Mouse (Mus musculus) kidney, embryonic 16.5 days (tissue): ENCODE measurements around the gene Olfr1340. TPM values are rescaled to one million over a fixed set of nuclear protein-coding genes. Genes with fewer than 3 reads are reported as not detected.

ENCODE experiments used
- ATAC-seq: fragments of 200-750 bp; cut with Nextera tagmentation; 2 replicates; pipeline ENCODE4 v1.8.0; 2017; ENCODE audit warnings: moderate TSS enrichment; ENCODE audit not compliant: low FRiP score, low TSS enrichment
- H3K27ac ChIP-seq: fragments of 300-500 bp; sonication (generic); 2 replicates; pipeline ENCODE4 v1.5.1; 2014; ENCODE audit warnings: low read length
- H3K27me3 ChIP-seq: fragments of 300-500 bp; sonication (generic); 2 replicates; pipeline ENCODE4 v1.6.1; 2014; ENCODE audit warnings: low read length, control low read depth, mixed read lengths; ENCODE audit not compliant: insufficient read depth
- H3K36me3 ChIP-seq: fragments of 300-500 bp; sonication (generic); 2 replicates; pipeline ENCODE4 v1.6.1; 2014; ENCODE audit warnings: low read length, control low read depth, mixed read lengths; ENCODE audit not compliant: insufficient read depth
- H3K4me1 ChIP-seq: fragments of 300-500 bp; sonication (generic); 2 replicates; pipeline ENCODE4 v1.6.1; 2014; ENCODE audit warnings: low read length, control low read depth, mixed read lengths; ENCODE audit not compliant: insufficient read depth
- H3K4me2 ChIP-seq: fragments of 300-500 bp; sonication (generic); replicated peaks from 2 replicates; pipeline ENCODE4 v1.6.1; 2014; ENCODE audit warnings: low read depth, low read length
- H3K4me3 ChIP-seq: fragments of 300-500 bp; sonication (generic); 2 replicates; pipeline ENCODE4 v1.5.1; 2014; ENCODE audit warnings: mild to moderate bottlenecking, low read length
- H3K9ac ChIP-seq: fragments of 300-500 bp; sonication (generic); replicated peaks from 2 replicates; pipeline ENCODE4 v1.6.1; 2014; ENCODE audit warnings: low read length
- H3K9me3 ChIP-seq: fragments of 300-500 bp; sonication (generic); 2 replicates; pipeline ENCODE4 v1.6.1; 2016; ENCODE audit warnings: low read length, control low read depth
- WGBS: fragments of 180-500 bp; shearing (Covaris S2); extraction: QIAGEN DNeasy Blood & Tissue Kit; methylation state at CpG from one replicate; pipeline ENCODE4 v1.1.7; 2014; 5-methylcytosine and 5-hydroxymethylcytosine counted together
- polyA plus RNA-seq: library from polyadenylated mRNA; unstranded; fragments of >200 nt; fragmentation: Nextera tagmentation; extraction: Ambion mirVana; gene quantifications from 2 replicates; pipeline ENCODE4 v1.2.1, GENCODE M21; 2015

The Olfr1340 gene
- polyA plus RNA-seq, 1 experiment from 2014 or later, result not detected

DNA sequence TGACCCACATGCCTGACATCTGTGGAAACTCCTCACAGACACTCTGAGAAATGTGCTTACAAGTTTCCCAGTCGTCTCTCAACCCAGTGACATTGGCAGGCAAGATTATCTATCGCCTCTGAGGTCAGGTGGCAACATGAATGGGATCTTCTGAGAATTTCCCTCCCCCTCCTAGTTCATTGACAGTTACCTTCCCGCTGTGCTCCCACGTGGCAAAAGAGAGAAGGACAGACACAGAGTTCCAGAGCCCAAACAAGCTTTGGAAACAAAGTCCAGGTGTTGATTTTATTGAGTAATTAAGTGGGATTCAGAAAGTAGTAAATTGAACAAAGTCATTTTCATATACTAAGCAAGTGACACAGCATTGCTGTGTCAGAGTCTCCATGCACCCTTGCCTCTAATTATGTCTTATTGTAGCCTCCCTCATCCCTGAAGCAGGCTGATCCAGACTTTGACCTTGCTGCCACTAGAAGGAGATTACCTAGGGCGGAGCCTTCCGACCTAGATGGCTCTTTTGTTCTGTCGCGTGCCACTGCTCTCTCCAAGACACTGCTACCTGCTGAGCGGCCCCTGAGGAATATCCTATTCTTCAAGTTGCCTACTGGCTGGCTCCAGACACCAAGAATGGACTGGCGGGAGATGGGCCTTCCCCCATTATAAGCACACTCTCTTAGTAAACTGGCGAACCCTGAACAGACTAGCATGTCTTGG is 21.2 kb downstream of the Olfr1340 start:
- Histone ChIP-seq H3K4me2 (no peak overlapping the region), H3K27ac (no peak overlapping the region), H3K9ac (no peak overlapping the region), H3K36me3 (no peaks in the 10 kb centered on the region), H3K4me3 (no peak overlapping the region), H3K9me3 (peaks cover under 1% of the 10 kb centered on the region; the same call in 1 of the 2 replicates), H3K4me1 (no peaks in the 10 kb centered on the region), H3K27me3 (peaks cover 18% of the 10 kb centered on the region)
- WGBS, result 9% methylated on average over 11 of the region's 11 CpGs
- no peak for ATAC-seq

DNA sequence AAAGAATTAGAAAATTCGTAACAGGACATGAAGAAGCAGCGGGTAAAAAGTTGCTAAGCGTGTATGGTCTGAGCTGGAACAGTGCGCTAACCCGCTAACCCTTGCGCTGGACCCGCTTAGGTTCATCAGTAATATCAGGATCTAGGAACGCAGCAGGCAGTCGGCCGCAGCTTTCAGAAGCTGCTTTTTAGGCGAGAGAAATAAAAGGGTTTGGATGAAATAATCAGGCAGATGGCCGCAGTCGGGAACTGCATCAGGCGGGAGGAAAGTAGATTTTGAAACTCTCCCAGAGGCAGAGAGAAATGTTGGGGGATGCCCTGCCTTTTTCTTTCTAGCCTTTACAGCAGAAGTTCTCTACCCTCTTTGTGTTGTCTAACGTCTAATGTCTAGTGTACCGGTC is 21.9 kb downstream of the Olfr1340 start:
- H3K36me3 ChIP-seq, result no peaks in the 10 kb centered on the region
- no peak overlapping the region for H3K9ac ChIP-seq
- H3K9me3 ChIP-seq, result peaks cover 6% of the 10 kb centered on the region; the same call in 1 of the 2 replicates
- 9% methylated on average over 16 of the region's 16 CpGs for WGBS
- no peak for ATAC-seq
- H3K27me3 ChIP-seq, result peaks cover 18% of the 10 kb centered on the region
- H3K4me3 ChIP-seq, result no peak overlapping the region
- H3K27ac ChIP-seq, result no peak overlapping the region
- H3K4me1 ChIP-seq, result no peaks in the 10 kb centered on the region
- H3K4me2 ChIP-seq, result no peak overlapping the region

DNA sequence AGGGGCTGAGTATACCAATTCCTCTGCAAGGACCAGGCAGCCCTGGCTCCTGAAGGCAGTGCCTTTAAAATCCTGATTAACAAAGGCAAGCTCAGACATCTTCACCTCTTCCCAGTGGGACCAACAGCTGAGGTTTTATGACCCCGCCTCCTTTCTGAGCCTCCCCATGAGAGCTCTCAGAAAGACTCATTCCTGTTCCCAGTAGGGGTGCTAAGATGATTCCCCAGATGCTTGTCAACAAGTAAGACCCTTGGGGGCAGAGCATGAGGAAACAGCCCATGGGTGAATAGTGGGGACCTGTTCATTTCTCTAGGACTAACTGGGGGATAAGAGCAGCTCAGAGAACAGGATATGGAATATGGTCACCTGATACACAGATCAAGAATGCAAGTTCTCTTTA is 38.7 kb downstream of the Olfr1340 start, which contains the start of gene Olfr1338:
TSS of gene Olfr1338 (minus strand) at position 101 of the 400 bp plus-strand sequence.
- Histone ChIP-seq H3K36me3 (no peaks in the 10 kb centered on the region), H3K9ac (no peak within 1 kb of the TSS), H3K4me1 (no peaks in the 10 kb centered on the region), H3K4me2 (no peak within 1 kb of the TSS), H3K9me3 (no peaks in the 10 kb centered on the region), H3K27me3 (no peaks in the 10 kb centered on the region), H3K27ac (no peak within 1 kb of the TSS), H3K4me3 (no peak within 1 kb of the TSS)
- 90% methylated on average over 1 of the region's 1 CpGs for WGBS
- no peak for ATAC-seq

Other genes with a start within 250 kb of the Olfr1340 start
- gene Tie1, start 230.1 kb upstream of the Olfr1340 start, polyA plus RNA-seq, result 65.3 and 66.4 TPM in 2 replicates
- gene 2610528J11Rik, start 193.1 kb upstream of the Olfr1340 start, polyA plus RNA-seq, result 30.1 and 33.1 TPM in 2 replicates
- gene Tmem125, start 176.1 kb upstream of the Olfr1340 start, polyA plus RNA-seq, result 8.0 and 8.9 TPM in 2 replicates
- 0.10 and 0.19 TPM in 2 replicates for gene Cfap57, start 99.4 kb upstream of the Olfr1340 start, polyA plus RNA-seq
- gene Ebna1bp2, start 99.3 kb upstream of the Olfr1340 start, polyA plus RNA-seq, result 133 and 137 TPM in 2 replicates
- not detected in 2 replicates for gene Olfr62, start 61.2 kb upstream of the Olfr1340 start, polyA plus RNA-seq
- 0.09 and 0.15 TPM in 2 replicates for gene Olfr1342, start 27.4 kb upstream of the Olfr1340 start, polyA plus RNA-seq
- gene Olfr1341, start 16.6 kb upstream of the Olfr1340 start, polyA plus RNA-seq, result not detected in 2 replicates
- gene Olfr1339, start 12.0 kb downstream of the Olfr1340 start, polyA plus RNA-seq, result not detected in 2 replicates
- gene Olfr1338, start 38.6 kb downstream of the Olfr1340 start, polyA plus RNA-seq, result not detected in 2 replicates
- gene Olfr1337, start 62.4 kb downstream of the Olfr1340 start, polyA plus RNA-seq, result not detected in 2 replicates
- not detected in 2 replicates for gene Olfr1335, start 89.8 kb downstream of the Olfr1340 start, polyA plus RNA-seq
- gene Olfr1333, start 116.1 kb downstream of the Olfr1340 start, polyA plus RNA-seq, result not detected in 2 replicates
- gene Olfr1331, start 144.5 kb downstream of the Olfr1340 start, polyA plus RNA-seq, result not detected in 2 replicates
- not detected in 2 replicates for gene Olfr1330, start 168.5 kb downstream of the Olfr1340 start, polyA plus RNA-seq
- gene Olfr1329, start 197.3 kb downstream of the Olfr1340 start, polyA plus RNA-seq, result not detected in 2 replicates
- gene Olfr1328, start 218.5 kb downstream of the Olfr1340 start, polyA plus RNA-seq, result not detected in 2 replicates
- gene Lao1, start 241.4 kb downstream of the Olfr1340 start, polyA plus RNA-seq, result not detected in 2 replicates